Mouse (Mus musculus) neural tube, embryonic 11.5 days (tissue): Measurements from ENCODE around the gene Calcrl. TPM values are rescaled to one million over a fixed set of nuclear protein-coding genes. Genes with fewer than 3 reads are reported as not detected.
"Not testable (repeated sequence)": the region's sequence is repeated elsewhere in the genome, so short reads cannot be mapped to it uniquely, and the experiment has no call there.

Experiments
- ATAC-seq: fragments of 200-750 bp; cut with Nextera tagmentation; 2 replicates; pipeline ENCODE4 v1.8.0; 2017; ENCODE audit warnings: moderate number of reproducible peaks, mild to moderate bottlenecking, moderate TSS enrichment, moderate library complexity; ENCODE audit not compliant: insufficient read depth, low FRiP score, low TSS enrichment
- DNase-seq: peaks from one replicate; pipeline ENCODE4 v3.0.0-alpha.2; 2015; ENCODE audit warnings: low spot score
- H3K27ac ChIP-seq: fragments of 300-500 bp; sonication (generic); 2 replicates; pipeline ENCODE4 v1.5.1; 2014; ENCODE audit warnings: low read depth, mild to moderate bottlenecking, low read length
- H3K27me3 ChIP-seq: fragments of 300-500 bp; sonication (generic); 2 replicates; pipeline ENCODE4 v1.6.1; 2014; ENCODE audit warnings: mild to moderate bottlenecking, low read length, mixed read lengths; ENCODE audit not compliant: control insufficient read depth, insufficient read depth
- H3K36me3 ChIP-seq: fragments of 300-500 bp; sonication (generic); 2 replicates; pipeline ENCODE4 v1.6.1; 2014; ENCODE audit warnings: mild to moderate bottlenecking, low read length, moderate library complexity, mixed read lengths; ENCODE audit not compliant: control insufficient read depth, insufficient read depth
- H3K4me1 ChIP-seq: fragments of 300-500 bp; sonication (generic); 2 replicates; pipeline ENCODE4 v1.6.1; 2014; ENCODE audit warnings: low read length, mixed read lengths; ENCODE audit not compliant: control insufficient read depth, insufficient read depth
- H3K4me2 ChIP-seq: fragments of 300-500 bp; sonication (generic); 2 replicates; pipeline ENCODE4 v1.6.1; 2014; ENCODE audit warnings: low read depth, mild to moderate bottlenecking, moderate library complexity
- H3K4me3 ChIP-seq: fragments of 300-500 bp; sonication (generic); 2 replicates; pipeline ENCODE4 v1.5.1; 2014; ENCODE audit warnings: low read depth, low read length
- H3K9ac ChIP-seq: fragments of 300-500 bp; sonication (generic); 2 replicates; pipeline ENCODE4 v1.6.1; 2014; ENCODE audit warnings: mild to moderate bottlenecking, low read length
- H3K9me3 ChIP-seq: fragments of 300-500 bp; sonication (generic); 2 replicates; pipeline ENCODE4 v1.6.1; 2016; ENCODE audit warnings: low read length; ENCODE audit not compliant: control insufficient read depth
- WGBS: fragments of 180-500 bp; shearing (Covaris S2); extraction: QIAGEN DNeasy Blood & Tissue Kit; methylation state at CpG from one replicate; pipeline ENCODE4 v1.1.7; 2014; 5-methylcytosine and 5-hydroxymethylcytosine counted together
- polyA plus RNA-seq: library from polyadenylated mRNA; unstranded; fragments of >200 nt; fragmentation: Nextera tagmentation; extraction: Ambion mirVana; gene quantifications from 2 replicates; pipeline ENCODE4 v1.2.1, GENCODE M21; 2014

The Calcrl gene
- polyA plus RNA-seq, 1 experiment from 2014 or later, result 19.4 TPM

DNA sequence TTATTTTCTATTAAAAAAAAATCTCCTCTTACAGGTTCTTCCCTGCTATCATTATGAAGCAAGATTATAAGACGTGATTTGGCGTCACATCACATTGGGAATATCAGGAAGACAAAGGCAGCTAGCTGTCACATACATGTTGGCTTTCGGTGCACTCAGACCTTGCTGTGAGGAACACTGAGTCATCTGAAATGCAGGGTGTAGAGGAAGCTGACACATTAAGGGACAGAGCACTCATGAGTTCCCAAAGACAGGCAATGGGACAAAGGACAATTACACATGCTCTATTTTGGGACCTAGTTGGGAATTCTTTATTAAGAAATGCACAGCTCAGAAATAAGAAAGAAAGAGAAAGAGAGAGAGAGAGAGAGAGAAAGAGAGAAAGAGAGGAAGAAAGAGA lies 20.4 kb downstream of the Calcrl start:
- no peak for ATAC-seq
- Histone ChIP-seq H3K36me3 (no peaks in the 10 kb centered on the region), H3K4me1 (no peaks in the 10 kb centered on the region), H3K27me3 (no peaks in the 10 kb centered on the region), H3K4me3 (no peak overlapping the region), H3K9me3 (no peaks in the 10 kb centered on the region), H3K9ac (no peak overlapping the region), H3K27ac (no peak overlapping the region), H3K4me2 (no peak overlapping the region)
- no peak for DNase-seq
- WGBS, result 86% methylated on average over 3 of the region's 3 CpGs

DNA sequence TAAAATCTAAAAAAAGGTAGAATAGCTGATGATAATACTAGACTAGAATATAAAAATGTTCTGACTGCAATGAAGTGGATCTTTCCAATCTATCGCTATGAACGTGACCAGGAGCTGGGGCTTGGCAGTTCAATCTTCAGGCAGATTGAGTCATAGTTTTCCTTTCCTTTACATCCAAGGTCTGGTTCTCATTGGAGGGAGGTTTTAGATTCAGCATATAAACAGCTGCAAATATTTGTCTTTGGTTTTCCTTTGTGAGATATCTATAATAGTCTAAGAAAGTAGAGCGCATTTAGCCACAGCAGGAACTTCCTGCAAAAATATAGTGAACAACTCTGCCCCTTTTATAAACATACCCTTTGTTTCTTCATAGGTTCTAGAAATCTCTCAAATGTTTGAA lies 22.5 kb downstream of the Calcrl start:
- Histone ChIP-seq H3K4me1 (no peaks in the 10 kb centered on the region), H3K4me3 (no peak overlapping the region), H3K27ac (no peak overlapping the region), H3K36me3 (no peaks in the 10 kb centered on the region), H3K27me3 (no peaks in the 10 kb centered on the region), H3K9ac (no peak overlapping the region), H3K4me2 (no peak overlapping the region), H3K9me3 (no peaks in the 10 kb centered on the region)
- WGBS, result 91% methylated on average over 3 of the region's 3 CpGs
- no peak for ATAC-seq
- DNase-seq, result no peak

DNA sequence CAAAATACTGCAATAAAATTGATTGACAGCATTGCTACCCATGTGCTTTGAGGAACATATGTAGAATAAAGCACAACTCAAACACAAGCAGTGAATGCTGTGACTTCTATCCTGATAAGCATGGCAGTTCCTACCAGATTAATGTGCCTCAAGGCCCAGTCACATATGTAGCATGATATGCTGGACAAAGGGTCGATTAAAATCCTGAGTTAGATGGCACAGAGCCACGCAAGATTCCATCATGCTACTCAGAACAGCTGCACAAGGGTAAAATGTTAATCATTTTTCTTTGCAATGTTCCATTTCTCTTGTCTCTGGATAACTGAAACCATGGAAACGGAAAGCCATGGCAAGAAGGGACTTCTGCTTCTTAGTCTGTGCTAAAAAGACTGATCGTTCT lies 28.7 kb downstream of the Calcrl start:
- H3K9me3 ChIP-seq, result no peaks in the 10 kb centered on the region
- H3K36me3 ChIP-seq, result no peaks in the 10 kb centered on the region
- ATAC-seq (no peak), DNase-seq (no peak)
- no peaks in the 10 kb centered on the region for H3K27me3 ChIP-seq
- no peak overlapping the region for H3K4me3 ChIP-seq
- WGBS, result 90% methylated on average over 4 of the region's 4 CpGs
- H3K27ac ChIP-seq, result no peak overlapping the region
- no peak overlapping the region for H3K4me2 ChIP-seq
- no peaks in the 10 kb centered on the region for H3K4me1 ChIP-seq
- no peak overlapping the region for H3K9ac ChIP-seq

DNA sequence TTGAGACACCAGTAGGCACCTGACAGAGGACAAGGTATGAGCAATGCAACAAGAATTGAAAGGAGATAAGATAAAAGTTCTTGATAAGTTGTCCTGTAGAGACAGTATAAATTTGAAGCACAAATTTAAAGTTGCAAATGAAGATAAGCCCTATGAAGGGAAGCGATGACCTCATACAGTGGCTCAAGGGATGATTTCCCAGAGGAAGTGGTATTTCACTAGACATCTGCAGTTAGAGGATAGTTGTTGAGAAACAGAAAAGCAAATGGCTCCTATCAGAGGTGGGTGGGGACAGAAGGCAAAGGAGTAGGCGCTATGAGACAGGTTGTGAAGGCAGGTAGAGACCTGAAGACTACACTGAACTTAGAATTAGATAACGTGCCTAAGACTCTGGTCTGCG lies 32.0 kb downstream of the Calcrl start:
- Histone ChIP-seq H3K27ac (no peak overlapping the region), H3K36me3 (no peaks in the 10 kb centered on the region)

DNA sequence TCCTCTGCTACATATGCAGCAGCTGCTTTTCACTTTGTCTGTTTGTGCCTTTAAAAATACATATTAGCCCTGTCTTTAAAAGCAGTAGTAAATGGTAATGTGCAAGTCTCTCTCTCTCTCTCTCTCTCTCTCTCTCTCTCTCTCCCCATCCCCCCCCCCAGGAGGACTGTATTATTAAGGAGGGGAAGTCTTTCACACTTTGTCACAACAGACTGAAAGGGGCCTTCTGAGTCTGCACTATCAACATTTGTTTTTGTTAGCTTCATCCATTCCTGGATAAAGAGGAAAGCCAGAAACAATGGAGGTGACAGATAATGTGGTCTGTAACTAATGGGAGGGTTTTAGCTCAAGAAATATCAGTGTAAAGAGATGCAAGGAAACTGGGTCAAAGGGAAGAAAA lies 36.1 kb downstream of the Calcrl start:
- Histone ChIP-seq H3K27me3 (no peaks in the 10 kb centered on the region), H3K9ac (no peak overlapping the region), H3K9me3 (no peaks in the 10 kb centered on the region), H3K27ac (no peak overlapping the region), H3K4me2 (no peak overlapping the region), H3K4me1 (no peaks in the 10 kb centered on the region), H3K36me3 (no peaks in the 10 kb centered on the region), H3K4me3 (no peak overlapping the region)
- ATAC-seq (no peak), DNase-seq (no peak)

More for the DNA sequence above, 32.0 kb downstream of the Calcrl start:
- Histone ChIP-seq H3K9me3 (no peaks in the 10 kb centered on the region), H3K9ac (no peak overlapping the region), H3K4me3 (no peak overlapping the region), H3K4me2 (no peak overlapping the region), H3K27me3 (no peaks in the 10 kb centered on the region), H3K4me1 (no peaks in the 10 kb centered on the region)
- no peak for DNase-seq
- 93% methylated on average over 4 of the region's 4 CpGs for WGBS
- no peak for ATAC-seq

DNA sequence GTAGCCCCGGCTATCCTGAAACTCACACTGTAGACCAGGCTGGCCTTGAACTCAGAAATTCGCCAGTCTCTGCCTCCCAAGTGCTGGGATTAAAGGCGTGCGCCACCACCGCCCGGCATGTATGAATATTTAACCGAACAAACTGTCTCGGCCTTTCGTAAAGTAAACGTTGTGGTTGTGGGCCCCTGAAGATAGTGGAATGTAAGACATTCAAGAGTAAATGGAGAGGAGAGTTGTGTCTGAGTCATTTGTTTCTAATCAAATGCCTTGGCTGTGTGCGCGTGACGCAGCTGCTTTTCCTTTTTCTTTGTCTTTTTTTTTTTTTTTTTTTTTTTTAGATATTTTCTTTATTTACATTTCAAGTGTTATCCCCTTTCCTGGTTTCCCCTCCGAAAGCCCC lies 36.7 kb downstream of the Calcrl start:
- not testable (repeated sequence) for H3K36me3 ChIP-seq, H3K27me3 ChIP-seq, ATAC-seq, H3K27ac ChIP-seq, H3K4me1 ChIP-seq, H3K4me2 ChIP-seq, H3K4me3 ChIP-seq, H3K9ac ChIP-seq, DNase-seq, H3K9me3 ChIP-seq
- 88% methylated on average over 14 of the region's 14 CpGs for WGBS

DNA sequence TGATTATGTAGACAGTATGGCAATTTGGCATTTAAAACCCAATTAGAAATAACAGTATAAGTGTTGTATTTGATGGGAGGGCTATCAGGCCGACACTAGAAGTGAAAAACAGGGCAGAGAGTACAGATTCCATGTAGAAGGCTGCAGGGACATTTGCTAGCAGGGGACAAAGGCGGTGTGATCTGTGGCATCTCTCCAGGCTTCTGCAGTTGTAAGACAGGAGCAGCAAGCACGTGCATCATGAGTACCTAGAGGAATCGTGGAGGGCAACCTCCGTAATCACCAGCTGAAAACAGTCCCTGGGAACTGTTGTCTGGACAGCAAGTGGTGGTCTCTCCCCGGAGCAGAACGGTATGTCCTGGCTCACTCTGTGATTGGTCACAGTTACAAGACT lies 37.2 kb downstream of the Calcrl start:
- no peak for DNase-seq
- no peak overlapping the region for H3K27ac ChIP-seq
- H3K27me3 ChIP-seq, result no peaks in the 10 kb centered on the region

DNA sequence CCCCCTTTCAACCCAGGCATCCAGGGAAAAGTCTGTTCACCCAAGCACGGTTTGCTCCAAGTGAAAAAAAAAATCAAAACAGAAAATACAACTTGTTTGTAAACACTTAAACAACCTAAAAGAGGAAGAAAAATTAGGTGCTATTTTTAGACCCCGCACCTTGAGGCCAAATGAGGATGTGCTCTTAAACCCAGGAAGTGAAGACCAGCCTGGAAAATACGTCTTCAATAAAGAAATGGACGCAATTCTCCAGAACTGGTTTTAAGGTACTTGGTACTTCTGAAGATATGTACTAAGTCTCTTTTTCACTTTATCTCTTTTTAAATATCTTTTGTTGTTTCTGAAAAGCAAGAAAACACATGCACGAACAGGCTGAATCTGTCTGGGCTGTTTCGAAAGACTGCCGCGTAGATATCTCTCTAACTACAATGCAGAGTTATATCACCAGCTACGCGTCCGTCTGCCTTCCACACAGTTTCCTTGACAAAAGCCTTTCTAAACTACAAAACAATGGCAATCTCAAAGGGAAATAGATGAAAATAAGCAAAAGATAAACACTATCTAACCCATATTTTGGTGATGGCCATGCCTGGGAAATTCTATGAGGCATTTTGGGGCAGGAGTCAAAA lies 37.7 kb downstream of the Calcrl start:
- H3K9ac ChIP-seq, result no peak overlapping the region

More for the DNA sequence above, 37.2 kb downstream of the Calcrl start:
- no peaks in the 10 kb centered on the region for H3K4me1 ChIP-seq
- no peak overlapping the region for H3K4me3 ChIP-seq
- H3K4me2 ChIP-seq, result no peak overlapping the region
- no peak for ATAC-seq
- no peaks in the 10 kb centered on the region for H3K36me3 ChIP-seq
- no peak overlapping the region for H3K9ac ChIP-seq
- 77% methylated on average over 7 of the region's 7 CpGs for WGBS
- H3K9me3 ChIP-seq, result no peaks in the 10 kb centered on the region

DNA sequence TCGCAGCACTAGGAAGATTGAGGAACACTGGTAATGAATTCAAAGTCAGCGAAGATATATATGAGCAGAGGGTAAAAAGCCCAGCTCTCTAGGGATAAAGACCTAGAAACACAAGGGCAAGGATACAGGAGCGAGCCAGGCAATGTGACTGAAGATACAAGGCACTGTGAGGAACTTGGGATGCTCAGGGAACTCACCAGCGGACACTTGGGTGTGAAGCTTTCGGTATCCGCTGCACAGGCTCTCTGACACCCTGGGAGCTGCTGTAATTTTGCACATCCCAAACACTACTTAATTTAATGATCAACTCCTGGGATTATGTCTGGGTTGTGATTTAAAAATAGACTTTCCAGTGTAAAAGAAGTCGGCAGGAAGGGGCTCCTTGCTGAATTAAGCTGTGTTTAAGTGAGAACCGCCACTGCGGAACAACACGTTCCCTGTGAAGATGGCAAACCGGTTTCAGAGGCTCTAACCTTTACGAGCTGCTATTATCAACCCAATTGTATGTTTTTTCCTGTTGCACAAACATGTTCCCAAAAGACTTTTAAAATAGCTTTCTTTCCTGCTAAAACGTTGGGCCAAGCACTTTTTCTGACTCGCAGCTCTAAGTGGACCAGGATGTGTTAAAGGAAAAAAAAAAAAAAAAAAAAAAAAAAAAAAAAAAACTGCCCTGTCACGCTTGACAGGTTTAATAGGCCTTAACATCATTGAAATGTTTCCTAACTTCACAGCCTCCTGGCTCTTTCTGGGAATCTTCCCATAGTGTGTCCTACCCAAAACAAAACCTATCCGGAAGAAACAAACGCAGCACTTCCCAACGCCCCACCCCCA lies 38.4 kb downstream of the Calcrl start:
- no peaks in the 10 kb centered on the region for H3K9me3 ChIP-seq
- no peaks in the 10 kb centered on the region for H3K36me3 ChIP-seq
- H3K4me1 ChIP-seq, result no peaks in the 10 kb centered on the region
- ATAC-seq (0 out of 2 replicates have a peak, but pooled peaks have one; percentile 8), DNase-seq (no peak)
- 47% methylated on average over 18 of the region's 18 CpGs for WGBS
- peak overlapping the region; percentile 21; the same call in 1 of the 2 replicates for H3K4me2 ChIP-seq
- no peaks in the 10 kb centered on the region for H3K27me3 ChIP-seq
- H3K27ac ChIP-seq, result no peak overlapping the region
- no peak overlapping the region for H3K9ac ChIP-seq
- H3K4me3 ChIP-seq, result no peak overlapping the region

More for the DNA sequence above, 37.7 kb downstream of the Calcrl start:
- Histone ChIP-seq H3K9me3 (no peaks in the 10 kb centered on the region), H3K27me3 (no peaks in the 10 kb centered on the region), H3K4me3 (no peak overlapping the region), H3K36me3 (no peaks in the 10 kb centered on the region), H3K27ac (no peak overlapping the region), H3K4me2 (peak overlapping the region; percentile 19; the same call in 1 of the 2 replicates), H3K4me1 (no peaks in the 10 kb centered on the region)
- DNase-seq (no peak), ATAC-seq (no peak)
- 76% methylated on average over 11 of the region's 11 CpGs for WGBS
